Mouse (Mus musculus) frontal cortex, postnatal 10 days (tissue): Measurements from ENCODE around the gene Hoxd9.

Experiments used
- DNase-seq, 2 experiments: peaks; one replicate each; pipeline ENCODE4 v3.0.0; 2022; ENCODE audit warnings: low spot score in 2 of 2, mixed read lengths in 1 of 2

The Hoxd9 gene

DNA sequence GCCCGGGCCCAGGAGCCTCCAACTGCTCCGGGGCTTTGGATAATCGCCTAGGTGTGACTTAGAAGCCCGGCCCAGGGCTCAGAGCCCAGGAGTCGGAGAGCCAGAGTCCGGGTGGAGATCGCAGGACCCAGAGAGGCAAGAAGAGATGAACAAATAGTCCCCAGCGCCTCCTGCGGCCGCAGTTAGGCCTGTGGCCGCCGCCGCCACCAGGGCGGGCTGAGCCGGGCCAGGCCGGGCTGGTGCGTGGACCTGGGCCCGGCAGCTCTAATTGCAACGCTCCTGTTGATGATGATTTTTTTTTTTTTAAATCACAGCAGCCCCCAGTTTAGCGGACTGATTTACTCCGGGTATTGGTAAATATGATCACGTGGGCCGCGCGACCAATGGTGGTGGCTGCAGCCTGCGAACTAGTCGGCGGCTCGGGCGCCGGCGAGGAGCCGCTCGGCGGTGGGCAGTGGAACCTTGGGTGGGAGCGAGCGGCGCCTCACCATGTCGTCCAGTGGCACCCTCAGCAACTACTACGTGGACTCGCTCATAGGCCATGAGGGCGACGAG lies at the start of gene Hoxd9:
TSS of gene Hoxd9 (plus strand) at position 161 of the 555 bp plus-strand sequence.
- no peak for DNase-seq

DNA sequence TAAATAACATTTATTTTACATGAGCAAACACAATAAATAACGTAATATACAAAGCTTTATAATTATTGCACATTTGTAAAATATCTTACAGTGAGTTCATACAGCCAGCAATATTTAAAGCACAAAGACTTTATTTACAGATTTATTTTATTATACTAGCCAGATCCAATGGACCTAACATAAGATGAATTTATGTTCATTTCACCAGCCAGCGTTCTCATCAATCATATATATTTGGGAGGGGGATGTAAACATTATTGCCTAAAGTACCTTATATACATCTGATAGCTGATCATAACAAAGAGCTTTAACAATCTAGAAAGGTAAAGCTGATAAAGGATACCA lies 44.6 kb upstream of the Hoxd9 start:
- no peak for DNase-seq

DNA sequence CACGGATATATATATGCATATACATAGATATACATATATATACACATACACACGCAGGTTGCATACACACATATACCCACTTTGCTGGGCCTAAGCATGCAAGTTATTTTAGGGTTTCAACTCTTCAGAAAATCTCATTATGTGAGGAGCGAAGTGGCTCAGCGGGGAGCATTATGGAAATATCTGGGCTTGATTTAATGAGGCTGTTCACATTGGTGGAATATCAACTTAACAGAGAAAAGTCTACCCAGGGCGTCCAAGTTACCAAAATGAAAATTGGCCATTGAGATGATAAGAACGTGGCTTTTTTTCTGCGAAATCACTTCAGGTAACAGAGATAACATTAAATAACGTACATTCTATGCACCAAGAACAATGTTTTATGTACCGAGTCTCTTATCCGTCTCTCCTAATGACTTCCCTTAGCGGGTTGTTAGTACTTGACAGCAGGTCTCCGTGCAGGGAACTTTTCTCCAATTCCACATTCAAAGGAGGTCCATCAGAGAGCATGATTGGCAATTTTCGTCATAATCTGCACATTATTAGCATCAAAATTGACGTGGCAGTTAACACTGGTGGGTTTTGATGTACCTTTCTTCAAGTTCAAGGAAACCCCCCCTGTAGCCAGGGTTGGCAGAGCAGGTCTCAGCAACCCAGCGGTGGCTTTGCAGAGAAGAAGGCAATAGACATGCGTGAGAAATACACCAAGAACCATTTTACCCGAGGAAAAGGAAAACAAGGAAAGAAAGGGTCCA lies 43.6 kb upstream of the Hoxd9 start:
- no peak for DNase-seq

DNA sequence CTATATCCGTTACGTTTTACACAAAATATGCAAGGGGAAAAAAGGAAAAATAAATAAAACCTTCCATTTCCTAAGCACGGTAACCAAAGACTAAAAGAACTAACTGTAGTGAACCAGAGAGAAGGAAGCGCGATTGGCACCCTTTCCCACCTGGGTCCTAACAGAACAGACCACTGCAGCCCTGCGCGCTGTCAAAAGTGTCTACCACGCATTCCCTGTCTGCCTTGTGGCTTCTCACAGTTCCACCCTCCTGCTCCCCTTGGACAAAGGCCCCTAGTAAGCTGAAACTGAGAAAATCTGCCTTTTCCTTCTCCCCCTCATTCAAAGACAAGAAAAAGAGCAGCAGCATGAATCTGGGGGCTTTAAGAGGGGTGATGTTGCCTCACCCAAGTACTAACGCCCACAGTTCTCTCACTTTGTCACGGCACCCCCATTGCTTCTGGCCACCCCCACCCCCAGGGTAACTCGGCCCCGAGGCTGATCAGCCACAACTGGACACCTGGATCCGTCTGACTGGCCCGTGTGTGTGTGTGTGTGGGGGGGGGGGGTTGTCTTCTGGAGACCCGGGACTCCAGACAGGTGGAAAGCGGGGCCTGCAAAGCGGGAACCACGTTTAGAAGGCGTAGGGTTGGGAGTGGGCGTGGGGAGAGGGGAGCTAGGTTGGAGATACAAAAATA lies 42.6 kb upstream of the Hoxd9 start:
- DNase-seq, result no peak

DNA sequence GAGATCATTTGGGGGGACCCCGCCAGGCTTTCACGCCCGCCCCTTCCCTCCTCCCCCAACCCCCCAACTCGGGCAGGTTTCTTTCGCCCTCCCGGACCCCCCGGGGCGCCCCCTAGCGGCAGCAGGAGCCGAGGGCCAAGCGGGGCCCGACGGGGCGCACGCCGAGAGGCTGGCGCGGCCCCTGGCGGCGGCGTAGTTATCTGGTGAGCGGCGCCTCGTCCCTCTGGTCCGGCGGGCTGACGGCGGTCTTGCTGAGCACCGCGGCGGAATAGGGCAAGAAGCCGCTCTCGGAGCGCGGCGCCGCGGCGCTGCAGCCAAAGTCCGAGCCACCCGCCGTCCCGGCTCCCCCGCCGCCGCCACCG lies 42.1 kb upstream of the Hoxd9 start:
- DNase-seq, result no peak

DNA sequence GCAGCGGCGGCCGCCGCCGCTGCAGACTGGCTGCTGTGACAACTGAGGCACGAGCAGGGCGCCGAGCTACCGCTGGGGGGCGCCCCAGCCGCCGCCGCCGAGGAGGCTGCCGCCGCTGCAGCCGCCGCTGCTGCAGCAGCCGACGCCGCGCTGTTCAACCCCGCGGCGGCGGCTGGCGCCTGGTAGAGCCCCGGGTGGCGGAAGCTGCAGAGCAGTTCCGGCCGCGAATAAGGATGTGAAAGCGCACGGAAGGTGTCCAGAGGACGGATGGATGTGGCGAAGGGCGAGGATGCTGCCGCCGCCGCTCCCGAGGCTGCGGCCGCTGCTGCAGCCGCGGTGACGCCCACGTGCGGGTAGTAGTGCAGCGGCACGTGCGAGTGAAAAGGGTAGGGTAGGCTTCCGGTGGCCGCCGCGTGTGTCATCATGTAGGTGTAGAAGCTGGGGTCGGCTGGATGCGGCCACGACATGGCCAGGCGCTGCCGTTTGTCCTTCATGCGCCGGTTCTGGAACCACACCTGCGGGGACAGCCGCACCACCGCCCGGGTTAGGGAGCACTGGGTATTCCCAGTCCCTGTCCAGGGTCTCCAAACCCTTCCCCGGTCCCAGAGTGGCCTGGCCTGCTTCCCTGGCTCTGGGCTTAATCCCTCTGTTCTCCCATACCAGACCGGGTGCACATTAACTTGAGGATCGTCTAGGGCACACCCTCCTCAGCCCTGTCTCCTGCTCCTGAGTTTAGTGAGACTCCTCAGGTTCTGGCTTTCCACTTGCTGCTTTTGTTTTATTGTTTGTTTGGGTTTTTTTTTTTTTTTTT lies 41.5 kb upstream of the Hoxd9 start:
- no peak for DNase-seq

DNA sequence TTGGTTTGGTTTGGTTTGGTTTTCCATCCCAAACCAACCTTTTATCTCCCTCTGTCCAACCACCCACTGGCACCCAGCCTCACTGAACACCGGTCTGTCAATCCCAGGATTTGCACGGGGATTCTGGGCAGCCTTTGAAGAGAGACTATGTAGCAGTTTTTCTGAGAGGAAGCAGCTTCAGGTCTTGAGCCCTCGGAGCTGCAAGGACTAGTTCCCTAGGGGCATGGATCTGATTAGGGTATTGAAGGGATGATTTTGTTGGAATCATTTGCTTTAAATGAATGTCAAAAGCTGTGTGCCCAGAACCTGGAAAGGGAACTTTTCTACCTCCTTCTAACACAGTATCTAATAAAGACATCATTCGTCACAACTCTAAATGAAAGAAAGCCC lies 40.9 kb upstream of the Hoxd9 start:
- no peak for DNase-seq

DNA sequence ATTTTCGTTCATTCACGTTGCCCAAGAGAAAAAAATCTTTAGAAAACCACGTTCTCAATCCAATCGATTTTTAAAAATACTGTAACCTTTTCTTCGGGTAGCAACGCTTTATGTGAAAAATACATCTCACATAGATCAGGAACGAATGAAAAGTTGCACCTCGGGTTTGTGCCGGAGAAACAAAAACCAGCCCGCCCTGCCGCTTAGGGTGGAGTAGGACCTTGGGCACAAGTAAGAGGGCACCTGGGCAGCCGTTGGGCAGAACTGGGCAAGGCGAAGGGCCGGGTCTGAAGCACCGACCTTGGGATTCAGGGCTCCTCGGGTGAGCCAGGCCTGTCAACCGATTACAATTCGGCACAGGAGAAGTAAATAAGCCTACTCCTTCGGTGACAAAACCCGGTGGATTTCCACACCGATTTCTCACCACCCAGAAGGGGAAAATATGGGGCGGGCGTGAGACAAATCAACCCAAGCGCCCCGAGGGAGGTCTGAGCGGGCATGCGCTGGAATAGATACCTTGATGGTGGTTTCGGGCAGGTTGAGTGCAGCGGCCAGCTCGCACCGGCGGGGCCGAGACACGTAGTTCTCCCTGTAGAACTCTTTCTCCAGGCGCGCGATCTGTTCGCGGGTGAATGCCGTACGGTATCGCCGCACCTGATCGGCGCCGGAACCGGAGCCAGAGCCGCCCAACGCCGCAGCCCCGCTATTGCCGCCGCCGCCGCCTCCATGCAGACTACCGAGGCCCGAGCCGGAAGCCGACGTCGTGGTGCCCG lies 40.1 kb upstream of the Hoxd9 start:
- DNase-seq, result no peak

DNA sequence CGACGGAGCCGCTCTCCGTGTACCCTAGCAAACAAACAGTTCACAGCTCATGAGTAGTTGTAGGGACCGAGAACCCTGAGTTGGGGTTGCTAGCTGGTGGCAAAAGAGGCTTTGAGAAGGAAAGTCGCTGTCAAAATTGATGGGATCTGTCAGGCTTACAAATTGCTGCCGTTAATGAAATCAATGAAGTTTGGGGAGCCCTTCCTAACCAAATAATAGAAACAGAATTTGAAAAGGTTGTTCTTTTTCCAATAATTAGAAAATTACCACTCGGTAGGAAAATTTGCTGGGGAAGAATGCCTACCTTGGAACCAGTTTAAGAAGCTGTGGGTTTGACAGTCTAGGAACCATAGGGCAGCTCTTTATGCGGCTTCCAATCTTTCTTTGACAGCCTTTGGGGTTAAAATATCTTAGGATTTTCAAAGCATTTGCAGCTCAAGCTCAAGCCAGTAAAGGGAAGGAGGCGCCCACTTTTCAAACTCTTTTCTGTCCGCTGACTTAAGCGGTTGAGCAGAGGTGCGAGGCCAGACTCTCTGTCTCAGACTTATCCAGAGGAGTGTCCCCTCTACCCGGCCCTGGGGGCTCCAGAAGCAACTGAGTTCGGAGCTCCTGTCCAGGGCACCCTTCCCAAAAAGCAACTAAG lies 39.4 kb upstream of the Hoxd9 start:
- DNase-seq, result no peak

DNA sequence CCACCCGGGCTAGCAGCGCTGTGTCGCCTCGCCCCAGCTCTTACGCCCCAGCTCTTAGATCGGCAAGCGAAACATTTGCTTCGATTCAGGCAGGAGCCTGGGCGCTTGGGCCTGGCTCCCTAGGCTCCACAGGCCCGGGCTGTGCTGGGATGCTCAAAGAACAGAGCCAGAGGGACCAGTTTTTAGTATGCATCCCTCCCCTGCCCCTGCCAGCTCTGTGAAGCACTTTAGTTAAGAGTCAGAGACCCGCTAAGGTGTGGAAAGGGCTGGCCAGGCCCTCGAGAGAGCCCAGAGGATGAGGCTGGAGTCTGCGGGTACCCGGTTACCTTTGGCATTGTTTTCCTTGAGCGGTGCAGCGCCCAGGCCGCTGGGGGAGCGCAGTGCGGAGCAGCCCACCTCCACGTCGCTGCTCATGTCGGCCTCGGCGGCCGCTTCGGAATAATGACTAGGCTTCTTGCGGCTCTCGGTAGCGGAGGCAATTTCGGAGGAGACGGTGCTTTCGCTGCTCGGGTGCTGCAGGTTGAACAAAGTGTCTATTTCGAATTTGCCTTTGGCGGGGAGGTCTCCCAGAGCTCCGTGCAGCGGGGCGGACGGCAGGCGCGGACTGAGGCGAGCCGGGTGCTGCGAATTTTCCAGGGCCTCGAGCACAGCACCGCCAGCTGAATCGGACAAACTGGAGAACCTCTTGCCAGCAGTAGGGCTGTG lies 38.7 kb upstream of the Hoxd9 start:
- no peak for DNase-seq

DNA sequence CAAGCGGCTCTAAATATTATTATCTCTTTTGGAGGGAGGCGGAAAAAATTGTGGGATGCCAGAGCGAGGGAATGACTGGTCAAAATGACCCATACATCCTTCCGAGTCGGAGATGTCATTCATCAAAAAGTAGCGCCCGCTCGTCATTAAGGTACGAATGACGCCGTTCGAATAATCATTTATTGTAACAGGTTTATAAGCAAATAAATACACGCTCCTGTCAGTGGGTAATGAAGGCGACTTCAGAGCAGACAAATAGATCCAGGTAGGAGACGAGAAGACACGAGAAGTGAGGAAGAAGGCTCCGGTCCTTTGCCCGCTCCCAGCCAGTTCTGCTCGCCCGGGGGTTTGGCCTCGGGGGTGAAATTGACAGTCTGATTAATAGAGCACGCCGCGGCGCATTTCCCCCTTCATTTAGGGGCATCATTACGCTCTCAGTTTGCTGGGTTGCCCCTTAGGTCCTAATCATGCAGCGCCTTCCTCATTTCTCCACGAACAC lies 38.0 kb upstream of the Hoxd9 start, which contains the start of gene Evx2:
TSS of gene Evx2 (minus strand) at position 51 of the 499 bp plus-strand sequence.
- DNase-seq, result no peak

DNA sequence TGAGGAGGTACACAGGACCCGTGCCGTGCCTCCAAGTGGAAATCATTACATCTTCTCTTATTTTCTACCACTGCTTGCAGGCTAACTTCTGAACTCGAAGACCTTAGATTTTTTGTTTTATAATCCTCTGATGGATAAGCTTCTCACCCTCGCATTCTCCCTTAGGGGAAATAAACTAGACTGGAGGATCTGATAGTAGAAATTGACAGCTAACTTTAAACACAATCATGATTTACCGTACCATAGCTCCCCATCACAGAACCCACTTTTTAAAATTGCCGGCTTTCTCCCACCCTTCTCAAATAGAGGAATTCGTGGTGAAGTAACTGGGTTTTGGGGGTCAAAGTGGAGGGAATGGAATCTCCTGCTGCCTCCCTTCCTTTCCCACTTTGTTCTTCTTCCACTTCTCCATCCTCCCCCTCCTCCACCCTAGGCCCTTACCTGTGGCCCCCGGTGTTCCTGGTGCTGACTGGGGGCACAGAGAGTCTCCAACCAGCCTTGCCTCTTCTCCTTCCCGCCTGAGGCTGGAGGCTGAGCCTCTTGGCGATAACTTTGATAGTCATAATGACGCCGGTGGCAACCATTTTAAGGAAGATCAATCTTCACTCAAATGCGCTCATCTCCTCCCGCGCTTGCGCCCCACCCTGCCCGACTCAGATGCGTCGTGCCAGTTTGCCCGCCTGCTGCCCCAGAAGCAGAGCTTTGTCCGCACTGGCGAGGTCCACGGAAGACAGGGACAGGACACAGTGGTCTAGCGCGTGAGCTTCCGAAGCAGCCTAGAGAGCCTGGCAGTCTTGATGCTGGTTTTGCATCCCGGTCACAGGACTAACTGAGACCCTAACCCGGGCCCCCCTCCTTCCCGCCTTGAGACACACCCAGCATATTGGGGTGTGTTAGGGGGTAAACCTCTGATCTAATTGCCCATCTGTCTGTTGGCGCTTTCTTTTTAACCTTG lies 36.8 kb upstream of the Hoxd9 start:
- DNase-seq, result no peak

DNA sequence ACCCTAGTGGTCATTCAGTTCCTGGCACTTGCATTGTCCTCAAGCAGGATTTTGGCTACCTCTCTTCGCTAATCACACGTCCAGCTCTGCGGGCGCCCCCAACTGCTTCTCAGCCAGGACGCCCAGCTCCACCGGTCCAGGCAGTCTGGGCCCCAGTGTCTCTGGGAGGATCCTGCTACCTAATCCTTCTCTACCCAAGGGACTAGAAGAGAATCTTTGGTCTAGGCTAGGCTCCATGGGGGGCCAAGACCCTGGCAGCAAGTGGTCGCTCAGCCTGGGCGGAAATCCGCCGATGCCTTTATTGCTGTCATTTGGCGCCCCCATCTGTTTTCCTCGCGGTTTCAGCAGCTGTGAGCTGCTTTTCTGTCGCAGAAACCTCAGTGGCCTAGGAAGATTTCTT lies 35.8 kb upstream of the Hoxd9 start:
- peak in 1 of 2 experiments; percentile 42 for DNase-seq

DNA sequence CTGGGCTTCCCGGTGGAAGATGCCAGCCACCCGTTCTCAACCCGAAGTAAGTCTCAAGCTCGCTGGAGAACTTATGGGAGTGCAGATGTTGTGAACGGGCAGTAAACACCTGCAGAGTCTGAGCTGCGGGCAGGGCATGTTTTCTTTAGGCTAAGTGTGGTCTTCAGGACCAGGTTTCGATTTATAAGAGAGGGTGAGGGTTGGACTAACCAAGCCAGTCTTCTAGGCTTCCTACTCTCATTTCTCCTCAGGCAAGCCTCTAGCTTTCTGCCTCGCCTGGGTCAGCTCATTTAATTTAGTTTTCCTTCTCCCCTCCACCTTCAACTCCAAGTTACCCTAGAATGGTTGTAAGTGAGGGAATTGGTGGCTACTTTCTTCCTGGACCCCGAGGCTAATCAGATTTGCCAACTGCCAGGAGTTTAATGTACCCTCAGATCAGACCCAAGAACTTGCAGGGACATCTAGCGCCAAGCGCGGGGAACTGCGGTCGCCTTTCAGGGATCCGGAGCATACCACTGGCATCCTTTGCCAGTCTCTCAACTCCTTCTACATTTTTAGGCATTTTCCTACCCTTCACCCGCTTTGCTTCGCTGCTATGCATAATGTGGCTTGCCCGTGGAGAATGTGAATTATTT lies 34.1 kb upstream of the Hoxd9 start:
- DNase-seq, result peak in 1 of 2 experiments; percentile 63

DNA sequence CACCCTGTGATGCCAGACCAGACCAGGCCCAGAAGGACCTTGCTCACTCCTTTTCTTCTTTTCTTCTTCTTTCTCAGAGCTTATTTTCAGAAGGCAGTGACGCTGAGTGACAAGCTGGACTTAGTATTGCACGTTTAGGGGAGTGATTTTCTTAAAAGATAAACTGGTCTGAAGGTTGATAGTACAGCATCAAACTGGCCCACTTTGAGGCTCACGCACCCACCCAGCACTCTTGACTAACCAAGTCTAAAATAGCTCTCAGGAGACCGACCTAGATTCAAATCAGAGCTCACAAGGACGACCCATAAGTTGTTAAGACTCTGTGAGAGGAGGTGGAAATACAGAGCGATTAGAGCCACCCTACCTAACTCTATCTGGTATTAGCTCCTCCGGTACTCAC lies 31.1 kb upstream of the Hoxd9 start:
- DNase-seq, result no peak

DNA sequence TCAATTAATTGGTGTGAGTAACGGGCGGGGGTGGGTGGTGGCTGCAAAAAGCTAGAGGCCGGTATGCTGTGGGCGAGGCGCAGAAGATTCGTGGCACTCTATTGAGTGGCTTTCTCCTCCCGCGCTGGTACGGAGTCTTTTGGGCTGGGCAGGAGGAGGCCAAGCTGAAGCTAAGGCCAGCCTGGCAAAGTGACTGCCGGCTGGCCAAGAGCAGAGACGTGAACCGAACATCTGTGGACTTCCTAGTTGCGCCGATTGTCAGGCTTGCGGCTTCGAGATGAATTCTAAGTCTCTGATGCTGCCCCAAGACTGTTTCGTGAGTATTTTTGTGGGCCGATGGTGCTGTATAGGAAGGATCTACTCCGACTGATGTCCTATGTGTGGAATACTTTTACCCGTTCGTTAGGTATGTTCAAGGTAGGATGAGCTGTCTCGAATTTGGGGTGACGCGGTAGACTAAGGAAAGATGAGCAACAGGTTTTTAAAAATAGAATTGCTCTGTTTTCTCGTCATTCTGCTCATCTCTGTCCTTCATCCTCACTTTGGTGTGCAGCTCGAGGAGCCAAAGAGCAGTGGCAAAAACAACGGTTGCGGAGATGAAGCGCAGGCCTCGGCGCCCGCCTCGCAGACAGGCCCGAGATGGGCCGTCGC lies 30.2 kb upstream of the Hoxd9 start:
- DNase-seq, result no peak

DNA sequence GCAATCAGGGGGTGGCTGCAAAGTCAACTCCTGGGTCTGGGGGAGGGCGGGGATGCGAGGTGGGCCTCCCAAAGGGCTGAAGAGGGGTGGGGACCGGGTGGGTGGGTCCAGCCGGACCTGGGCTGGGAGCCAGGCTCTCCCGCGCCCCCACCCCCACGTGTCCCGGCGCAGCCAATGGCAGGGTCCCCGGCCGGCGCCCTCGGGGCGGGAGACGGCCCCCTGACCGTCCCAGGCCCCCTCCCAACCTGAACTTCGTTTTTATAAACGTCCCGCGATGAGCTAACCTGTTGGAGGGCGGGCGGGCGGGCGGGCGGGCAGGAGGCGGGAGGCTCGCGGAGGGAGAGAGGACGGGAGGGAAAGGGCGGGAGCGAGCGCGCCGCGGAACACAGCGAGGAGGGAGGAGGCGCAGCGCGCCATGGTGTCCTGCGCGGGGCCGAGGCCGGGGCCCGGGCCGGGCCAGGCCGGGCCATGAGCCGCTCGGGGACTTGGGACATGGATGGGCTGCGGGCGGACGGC lies 29.6 kb upstream of the Hoxd9 start, which contains the start of gene Hoxd13:
TSS of gene Hoxd13 (plus strand) at position 469 of the 516 bp plus-strand sequence.
- no peak for DNase-seq
